Mouse (Mus musculus) liver, embryonic 13.5 days (tissue): ENCODE measurements at regions not wholly inside any gene's neighbourhood (a gene's known extent, or its start where the extent isn't known, plus 50 kb on each side); places are given as distances from the start of the nearest gene placed in this dataset.

Experiments
- ATAC-seq: fragments of 200-750 bp; cut with Nextera tagmentation; 2 replicates; pipeline ENCODE4 v1.8.0; 2017; ENCODE audit warnings: low read depth, mild to moderate bottlenecking, moderate number of reproducible peaks, moderate library complexity
- DNase-seq: peaks from one replicate; pipeline ENCODE4 v3.0.0; 2022
- H3K27ac ChIP-seq: fragments of 300-500 bp; sonication (generic); 2 replicates; pipeline ENCODE4 v1.5.1; 2015; ENCODE audit warnings: moderate library complexity, mild to moderate bottlenecking, inconsistent platforms
- H3K27me3 ChIP-seq: fragments of 300-500 bp; sonication (generic); 2 replicates; pipeline ENCODE4 v1.6.1; 2015; ENCODE audit warnings: mild to moderate bottlenecking, inconsistent platforms
- H3K36me3 ChIP-seq: fragments of 300-500 bp; sonication (generic); 2 replicates; pipeline ENCODE4 v1.6.1; 2015; ENCODE audit warnings: mild to moderate bottlenecking, inconsistent platforms
- H3K4me1 ChIP-seq: fragments of 300-500 bp; sonication (generic); replicated peaks from 2 replicates; pipeline ENCODE4 v1.6.1; 2015; ENCODE audit warnings: inconsistent platforms
- H3K4me2 ChIP-seq: fragments of 300-500 bp; sonication (generic); 2 replicates; pipeline ENCODE4 v1.6.1; 2015; ENCODE audit warnings: inconsistent platforms, mild to moderate bottlenecking, moderate library complexity
- H3K4me3 ChIP-seq: fragments of 300-500 bp; sonication (generic); replicated peaks from 2 replicates; pipeline ENCODE4 v1.5.1; 2015; ENCODE audit warnings: mild to moderate bottlenecking, inconsistent platforms
- H3K9ac ChIP-seq: fragments of 300-500 bp; sonication (generic); 2 replicates; pipeline ENCODE4 v1.6.1; 2015; ENCODE audit warnings: mild to moderate bottlenecking, inconsistent platforms
- H3K9me3 ChIP-seq: fragments of 300-500 bp; sonication (generic); replicated peaks from 2 replicates; pipeline ENCODE4 v1.6.1; 2016; ENCODE audit warnings: inconsistent platforms
- WGBS: fragments of 180-500 bp; shearing (Covaris S2); methylation state at CpG from one replicate; pipeline ENCODE4 v1.1.7; 2015; ENCODE audit not compliant: insufficient replicate concordance; 5-methylcytosine and 5-hydroxymethylcytosine counted together

DNA sequence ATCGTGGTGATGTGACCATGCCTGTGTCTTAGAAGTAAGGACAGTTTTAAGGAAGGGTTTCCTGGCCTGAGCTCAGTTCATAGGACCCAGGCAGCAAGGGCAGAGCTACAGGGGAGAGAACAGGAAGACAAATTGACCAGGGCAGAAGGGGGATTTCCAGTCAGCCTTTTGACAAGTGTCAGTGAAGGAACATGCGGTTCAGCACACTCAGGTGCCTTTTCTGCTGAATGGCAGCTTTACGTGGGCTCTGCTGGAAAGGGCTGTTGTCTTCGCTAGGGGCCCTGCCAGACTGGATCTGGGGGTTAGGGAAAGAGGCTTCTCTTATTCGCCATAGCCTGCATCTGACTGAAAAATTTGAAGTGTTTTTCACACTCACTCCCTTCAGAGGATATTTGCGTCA lies 106.8 kb downstream of the Dll1 start:
- H3K9me3 ChIP-seq = no peaks in the 10 kb centered on the region
- no peak overlapping the region for H3K4me3 ChIP-seq
- H3K27me3 ChIP-seq = no peaks in the 10 kb centered on the region
- no peak overlapping the region for H3K27ac ChIP-seq
- WGBS = 54% methylated on average over 6 of the region's 6 CpGs
- ATAC-seq (no peak), DNase-seq (no peak)
- no peaks in the 10 kb centered on the region for H3K36me3 ChIP-seq
- no peaks in the 10 kb centered on the region for H3K4me1 ChIP-seq
- H3K9ac ChIP-seq = no peak overlapping the region
- H3K4me2 ChIP-seq = no peak overlapping the region

DNA sequence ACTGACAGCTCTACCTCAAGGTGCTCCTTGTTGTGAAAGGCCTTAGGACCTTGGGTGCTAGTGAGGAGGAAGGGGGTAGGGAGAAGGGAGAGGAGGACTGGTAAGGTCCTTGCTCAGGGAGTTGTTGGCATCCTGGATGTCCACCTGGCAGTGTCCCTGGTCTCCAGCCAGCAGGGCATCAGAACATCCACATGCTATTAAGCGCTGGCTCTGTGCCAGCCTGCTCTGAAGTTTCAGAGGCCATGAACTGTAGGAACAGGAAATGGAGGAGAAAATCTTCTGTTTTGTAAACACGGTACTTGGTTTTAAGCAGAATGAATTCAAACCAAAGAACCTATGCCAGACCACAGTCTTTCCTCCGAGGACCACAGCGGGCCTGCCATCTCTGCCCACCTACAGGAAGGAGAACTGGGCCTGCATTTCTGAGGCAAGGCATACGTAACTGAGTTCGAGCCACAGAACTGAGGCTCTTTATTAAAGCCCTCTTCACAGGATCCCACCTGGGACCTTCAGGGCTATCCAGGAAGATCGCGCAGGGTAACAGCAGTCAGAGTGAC lies 107.5 kb downstream of the Dll1 start:
- WGBS = 65% methylated on average over 8 of the region's 8 CpGs
- Histone ChIP-seq H3K27me3 (no peaks in the 10 kb centered on the region), H3K4me2 (no peak overlapping the region), H3K27ac (no peak overlapping the region), H3K9ac (no peak overlapping the region), H3K36me3 (no peaks in the 10 kb centered on the region), H3K4me1 (no peaks in the 10 kb centered on the region), H3K4me3 (no peak overlapping the region), H3K9me3 (no peaks in the 10 kb centered on the region)
- ATAC-seq (no peak), DNase-seq (no peak)

DNA sequence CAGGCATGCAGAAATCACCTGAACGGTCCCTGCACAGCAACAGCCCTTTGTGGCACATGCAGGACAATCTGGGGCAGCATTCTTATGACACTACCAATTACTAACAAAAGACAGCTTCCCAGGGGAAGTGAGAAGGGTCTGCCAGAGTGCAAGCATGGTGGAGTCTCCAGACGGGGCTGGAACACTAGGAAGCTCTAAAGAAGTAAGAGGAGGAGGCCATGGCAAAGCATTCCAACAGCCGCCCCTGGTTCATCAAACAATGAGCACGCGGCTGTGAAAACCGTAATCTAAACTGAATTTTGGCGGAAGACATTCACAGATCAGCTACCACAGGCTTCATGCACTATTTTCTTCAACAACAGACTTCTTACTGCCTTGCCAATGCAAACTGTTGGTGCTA lies 109.0 kb downstream of the Dll1 start:
- Histone ChIP-seq H3K4me2 (no peak overlapping the region), H3K27me3 (no peaks in the 10 kb centered on the region), H3K9ac (no peak overlapping the region), H3K4me3 (no peak overlapping the region), H3K9me3 (no peaks in the 10 kb centered on the region), H3K36me3 (no peaks in the 10 kb centered on the region), H3K4me1 (no peaks in the 10 kb centered on the region), H3K27ac (no peak overlapping the region)
- ATAC-seq (no peak), DNase-seq (no peak)
- 54% methylated on average over 7 of the region's 7 CpGs for WGBS

DNA sequence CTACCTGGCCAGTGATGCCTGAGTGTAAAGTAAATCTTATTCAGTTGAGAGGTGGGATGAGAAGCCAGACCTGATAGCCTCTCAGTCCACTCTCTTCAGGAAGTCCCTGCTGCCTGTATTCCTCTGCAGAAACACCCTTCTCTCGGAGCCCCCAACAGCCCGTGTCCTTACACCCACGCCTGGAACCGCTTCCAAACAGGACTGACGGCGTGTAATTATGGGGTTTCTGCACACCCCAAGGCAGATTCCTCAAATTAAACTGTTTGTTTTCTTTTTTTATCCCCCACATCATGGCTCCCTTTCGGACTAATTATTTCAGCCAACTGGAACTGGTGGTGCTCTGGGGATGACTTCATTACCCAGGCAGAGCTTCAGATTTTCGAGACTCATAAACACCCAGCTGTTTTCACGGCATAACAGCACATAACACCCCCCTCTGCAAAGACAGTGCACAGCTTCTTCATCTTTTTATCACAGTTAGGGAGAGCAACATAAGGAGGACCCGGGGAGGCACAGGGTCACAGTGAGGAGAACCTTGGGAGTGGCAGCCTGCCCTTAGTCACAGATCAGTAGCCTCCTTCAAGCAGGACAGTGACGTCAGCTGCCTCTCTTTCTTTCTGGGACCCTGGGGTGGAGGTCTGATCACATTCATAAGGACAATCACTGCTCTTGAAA lies 117.1 kb downstream of the Dll1 start:
- no peaks in the 10 kb centered on the region for H3K36me3 ChIP-seq
- 66% methylated on average over 11 of the region's 11 CpGs for WGBS
- no peak overlapping the region for H3K4me2 ChIP-seq

DNA sequence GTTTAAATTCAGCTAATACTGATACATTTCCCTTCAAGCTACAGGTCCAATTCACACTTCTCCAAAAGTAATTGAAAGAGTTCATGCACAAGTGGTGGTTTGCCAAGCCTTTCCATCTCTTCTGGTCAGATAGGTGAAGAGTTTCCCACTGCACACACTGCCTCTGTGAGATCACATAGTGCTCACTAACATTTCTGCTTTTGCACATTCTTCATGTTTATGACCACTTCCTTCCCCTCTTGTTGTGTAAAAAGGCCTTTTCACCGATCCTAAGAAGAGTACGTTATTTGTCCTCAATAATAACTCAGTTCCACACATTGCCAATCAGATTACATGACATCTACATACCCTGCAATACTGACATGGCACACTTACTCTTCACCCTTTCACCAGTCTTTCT lies 120.8 kb downstream of the Dll1 start:
- no peak for DNase-seq
- no peak for ATAC-seq
- Histone ChIP-seq H3K4me2 (no peak overlapping the region), H3K27ac (no peak overlapping the region), H3K4me3 (no peak overlapping the region), H3K9ac (no peak overlapping the region), H3K9me3 (no peaks in the 10 kb centered on the region), H3K36me3 (no peaks in the 10 kb centered on the region), H3K4me1 (no peaks in the 10 kb centered on the region), H3K27me3 (no peaks in the 10 kb centered on the region)
- 32% methylated on average over 2 of the region's 2 CpGs for WGBS

More for the DNA sequence above, 117.1 kb downstream of the Dll1 start:
- H3K27me3 ChIP-seq = no peaks in the 10 kb centered on the region
- no peak overlapping the region for H3K27ac ChIP-seq
- H3K4me3 ChIP-seq = no peak overlapping the region
- DNase-seq (no peak), ATAC-seq (no peak)
- H3K9me3 ChIP-seq = no peaks in the 10 kb centered on the region
- no peak overlapping the region for H3K9ac ChIP-seq
- H3K4me1 ChIP-seq = no peaks in the 10 kb centered on the region

DNA sequence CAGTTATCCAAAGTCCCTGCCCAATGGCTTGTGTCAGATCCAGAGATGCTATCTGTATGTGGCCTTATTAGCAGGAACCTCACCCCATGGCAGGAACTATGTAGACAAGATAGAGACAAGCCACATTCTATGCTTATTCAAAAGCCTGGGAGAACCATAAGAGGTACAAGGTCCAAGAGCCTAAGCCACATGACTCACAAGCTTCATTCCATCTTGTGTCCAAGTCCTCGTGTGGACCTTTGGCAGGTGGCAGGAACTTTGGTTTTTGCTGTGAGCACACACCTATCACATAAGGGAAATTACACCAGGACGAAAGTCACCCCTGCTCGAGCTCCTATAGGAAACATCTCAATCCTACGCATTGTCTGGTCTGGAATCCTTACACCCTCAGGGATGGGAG lies 122.9 kb downstream of the Dll1 start:
- ATAC-seq (no peak), DNase-seq (no peak)
- WGBS = 73% methylated on average over 4 of the region's 4 CpGs
- no peak overlapping the region for H3K27ac ChIP-seq
- no peaks in the 10 kb centered on the region for H3K36me3 ChIP-seq
- no peaks in the 10 kb centered on the region for H3K9me3 ChIP-seq
- no peaks in the 10 kb centered on the region for H3K27me3 ChIP-seq
- no peak overlapping the region for H3K4me3 ChIP-seq
- no peak overlapping the region for H3K9ac ChIP-seq
- H3K4me1 ChIP-seq = no peaks in the 10 kb centered on the region
- H3K4me2 ChIP-seq = no peak overlapping the region

DNA sequence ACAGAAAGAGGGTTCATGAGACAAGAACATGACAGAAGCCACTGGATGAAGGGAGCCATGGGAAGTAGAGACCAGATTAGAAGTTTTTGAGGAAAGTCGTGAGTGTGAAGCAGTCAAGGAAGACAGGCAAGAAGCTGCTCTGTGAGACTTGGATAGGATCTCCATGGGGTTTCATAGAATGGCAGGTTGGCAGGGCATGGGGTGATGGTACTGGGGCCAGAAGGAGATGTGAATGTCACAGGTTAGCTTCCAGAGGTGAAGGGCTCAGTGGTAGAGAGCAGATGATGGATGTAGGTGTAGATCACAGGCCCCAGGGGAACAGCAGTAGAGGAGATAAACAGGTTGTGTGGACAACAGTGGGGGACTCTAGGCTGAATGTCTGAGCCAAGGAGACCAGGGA lies 123.4 kb downstream of the Dll1 start:
- no peak overlapping the region for H3K4me2 ChIP-seq
- no peaks in the 10 kb centered on the region for H3K9me3 ChIP-seq
- no peak for ATAC-seq
- DNase-seq = no peak
- H3K27ac ChIP-seq = no peak overlapping the region
- H3K4me3 ChIP-seq = no peak overlapping the region
- H3K4me1 ChIP-seq = no peaks in the 10 kb centered on the region
- no peaks in the 10 kb centered on the region for H3K36me3 ChIP-seq
- 61% methylated on average over 1 of the region's 1 CpGs for whole genome bisulfite sequencing
- H3K27me3 ChIP-seq = 0 out of 2 replicates have a peak, but pooled peaks cover 2% of the 10 kb centered on the region
- no peak overlapping the region for H3K9ac ChIP-seq

DNA sequence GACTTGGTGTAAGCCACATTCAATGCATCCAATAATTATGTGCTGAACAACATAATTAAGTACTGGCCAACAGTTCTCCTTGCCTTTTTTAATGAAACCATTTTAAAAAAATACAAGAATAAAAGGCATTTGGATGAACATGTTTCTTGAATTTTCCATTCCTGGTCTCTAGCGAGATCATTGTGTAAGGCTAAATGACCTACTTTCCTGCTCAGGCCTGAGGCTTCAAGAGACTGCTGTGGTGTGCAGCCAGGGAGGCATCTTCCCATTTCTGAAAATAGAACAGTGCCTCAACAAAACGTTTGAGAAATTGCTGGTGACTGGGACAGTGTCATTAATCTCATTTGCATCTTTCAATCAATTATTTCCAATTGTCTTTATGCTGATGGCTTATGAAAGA lies 124.5 kb downstream of the Dll1 start:
- Histone ChIP-seq H3K4me1 (no peaks in the 10 kb centered on the region), H3K4me3 (no peak overlapping the region), H3K9ac (no peak overlapping the region), H3K4me2 (no peak overlapping the region), H3K27ac (no peak overlapping the region), H3K27me3 (peaks cover 10% of the 10 kb centered on the region; the same call in 1 of the 2 replicates), H3K36me3 (no peaks in the 10 kb centered on the region), H3K9me3 (no peaks in the 10 kb centered on the region)
- ATAC-seq (no peak), DNase-seq (no peak)
- WGBS = 27% methylated on average over 2 of the region's 2 CpGs

DNA sequence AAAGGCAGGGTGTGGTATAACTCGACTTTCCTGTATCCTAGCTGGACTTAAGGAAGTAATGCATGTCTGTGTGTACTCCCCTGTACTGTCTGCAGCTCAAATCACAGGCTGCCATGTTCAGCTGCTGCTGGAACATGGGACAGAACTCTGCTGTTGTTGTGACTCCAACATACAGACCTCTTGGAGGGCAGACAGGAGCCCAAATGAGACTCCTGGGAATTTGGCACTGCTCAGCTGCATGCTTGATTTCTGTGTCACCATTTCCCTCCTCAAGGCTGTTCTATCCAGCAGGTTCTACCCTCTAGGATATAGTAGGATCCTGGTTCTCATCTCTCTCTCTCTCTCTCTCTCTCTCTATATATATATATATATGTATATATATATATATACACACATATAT lies 125.0 kb downstream of the Dll1 start:
- H3K27me3 ChIP-seq = peaks cover 10% of the 10 kb centered on the region; the same call in 1 of the 2 replicates
- ATAC-seq (no peak), DNase-seq (no peak)
- no peak overlapping the region for H3K9ac ChIP-seq
- H3K27ac ChIP-seq = no peak overlapping the region
- 42% methylated on average over 1 of the region's 1 CpGs for WGBS
- no peaks in the 10 kb centered on the region for H3K4me1 ChIP-seq
- no peak overlapping the region for H3K4me3 ChIP-seq
- no peaks in the 10 kb centered on the region for H3K36me3 ChIP-seq
- no peak overlapping the region for H3K4me2 ChIP-seq
- H3K9me3 ChIP-seq = no peaks in the 10 kb centered on the region

DNA sequence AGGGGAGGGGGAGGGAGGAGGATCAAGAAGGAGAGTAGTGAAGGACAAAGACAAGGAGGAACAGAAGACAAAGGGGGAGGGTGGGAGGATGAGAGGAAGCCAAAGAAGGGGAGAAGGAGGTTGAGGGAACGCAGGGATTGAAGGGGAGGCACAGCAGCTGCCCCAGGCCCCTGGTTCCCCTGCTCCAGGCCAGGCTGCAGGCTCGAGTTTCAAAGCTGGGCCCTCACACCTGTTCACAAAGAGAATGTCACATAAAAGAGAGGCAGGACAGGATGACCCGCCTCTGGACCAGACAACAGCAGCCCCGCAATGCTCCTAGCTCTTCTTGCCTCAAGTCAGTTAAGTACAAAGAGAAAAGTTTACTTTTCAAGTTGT lies 128.3 kb downstream of the Dll1 start:
- 23% methylated on average over 4 of the region's 4 CpGs for WGBS
- Histone ChIP-seq H3K4me2 (no peak overlapping the region), H3K36me3 (no peaks in the 10 kb centered on the region), H3K4me1 (no peaks in the 10 kb centered on the region), H3K27ac (no peak overlapping the region), H3K27me3 (peaks cover 10% of the 10 kb centered on the region; the same call in 1 of the 2 replicates), H3K9ac (no peak overlapping the region), H3K4me3 (no peak overlapping the region), H3K9me3 (no peaks in the 10 kb centered on the region)
- DNase-seq (no peak), ATAC-seq (no peak)

DNA sequence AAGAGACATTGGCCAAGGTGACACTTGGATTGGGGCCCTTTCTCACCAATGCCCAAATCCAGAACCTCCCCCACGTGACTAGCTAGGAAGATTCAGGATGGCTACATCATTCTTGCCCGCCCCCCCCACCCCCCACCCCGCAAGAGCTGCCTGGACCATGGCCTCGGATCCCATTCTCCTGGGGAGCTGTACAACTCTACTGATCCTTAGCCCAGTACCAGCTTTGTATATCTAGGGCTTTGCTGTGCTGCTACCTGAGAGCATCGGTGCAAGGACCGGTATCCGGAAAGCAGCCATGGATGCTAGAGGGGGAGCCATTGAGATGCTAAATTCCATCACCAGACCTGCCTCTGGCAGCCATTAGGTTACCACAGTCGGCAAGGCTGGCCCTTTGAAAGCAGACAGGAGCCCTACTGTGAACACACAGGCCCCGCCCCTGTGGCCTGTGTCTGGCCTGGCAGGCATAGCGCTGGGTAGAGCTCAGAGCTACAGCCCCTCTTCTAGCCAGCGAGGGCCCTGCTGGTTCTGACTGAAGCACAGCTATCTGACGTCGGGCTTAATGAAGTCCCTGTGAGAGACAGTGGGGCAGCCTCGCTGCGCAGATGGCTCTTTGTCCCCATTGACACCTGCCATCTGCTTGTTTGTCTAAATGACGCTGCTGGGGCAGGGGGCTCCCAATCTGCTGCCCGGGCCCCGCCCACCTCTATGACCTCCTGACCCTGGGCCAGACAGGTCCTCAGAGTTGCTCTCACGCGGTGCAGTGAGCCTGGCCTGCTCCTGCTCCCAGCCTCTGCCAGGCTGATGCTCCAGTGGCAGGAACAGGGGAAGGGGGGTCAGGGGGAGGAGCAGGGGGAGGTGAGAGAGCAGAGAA lies 128.9 kb downstream of the Dll1 start:
- Histone ChIP-seq H3K36me3 (no peaks in the 10 kb centered on the region), H3K4me1 (no peaks in the 10 kb centered on the region), H3K27ac (no peak overlapping the region), H3K9ac (no peak overlapping the region), H3K27me3 (peaks cover 10% of the 10 kb centered on the region; the same call in 1 of the 2 replicates), H3K4me3 (no peak overlapping the region), H3K4me2 (no peak overlapping the region), H3K9me3 (no peaks in the 10 kb centered on the region)
- ATAC-seq (no peak), DNase-seq (no peak)
- 13% methylated on average over 20 of the region's 20 CpGs for WGBS
